Mouse (Mus musculus) lung, embryonic 16.5 days (tissue): ENCODE data around the gene Efhd1. TPM values are rescaled to one million over a fixed set of nuclear protein-coding genes. Genes with fewer than 3 reads are reported as not detected.

Experiments used
- ATAC-seq: fragments of 200-750 bp; cut with Nextera tagmentation; 2 replicates; pipeline ENCODE4 v1.8.0; 2017; ENCODE audit warnings: low read depth, mild to moderate bottlenecking, moderate library complexity
- H3K27ac ChIP-seq: fragments of 300-500 bp; sonication (generic); 2 replicates; pipeline ENCODE4 v1.5.1; 2014; ENCODE audit warnings: mild to moderate bottlenecking, control low read depth, low read length
- H3K27me3 ChIP-seq: fragments of 300-500 bp; sonication (generic); 2 replicates; pipeline ENCODE4 v1.6.1; 2014; ENCODE audit warnings: low read depth, low read length, mixed read lengths; ENCODE audit not compliant: control insufficient read depth, insufficient read depth
- H3K36me3 ChIP-seq: fragments of 300-500 bp; sonication (generic); 2 replicates; pipeline ENCODE4 v1.6.1; 2014; ENCODE audit warnings: low read length; ENCODE audit not compliant: control insufficient read depth, insufficient read depth
- H3K4me1 ChIP-seq: fragments of 300-500 bp; sonication (generic); replicated peaks from 2 replicates; pipeline ENCODE4 v1.6.1; 2014; ENCODE audit warnings: low read length, mixed read lengths; ENCODE audit not compliant: control insufficient read depth, insufficient read depth
- H3K4me2 ChIP-seq: fragments of 300-500 bp; sonication (generic); 2 replicates; pipeline ENCODE4 v1.6.1; 2014; ENCODE audit warnings: low read depth, low read length, control low read depth
- H3K4me3 ChIP-seq: fragments of 300-500 bp; sonication (generic); 2 replicates; pipeline ENCODE4 v1.5.1; 2014; ENCODE audit warnings: mild to moderate bottlenecking, low read length, control low read depth
- H3K9ac ChIP-seq: fragments of 300-500 bp; sonication (generic); 2 replicates; pipeline ENCODE4 v1.6.1; 2014; ENCODE audit warnings: low read length, control low read depth
- H3K9me3 ChIP-seq: fragments of 300-500 bp; sonication (generic); 2 replicates; pipeline ENCODE4 v1.6.1; 2016; ENCODE audit warnings: low read length; ENCODE audit not compliant: control insufficient read depth
- WGBS: fragments of 180-500 bp; shearing (Covaris S2); extraction: QIAGEN DNeasy Blood & Tissue Kit; methylation state at CpG from one replicate; pipeline ENCODE4 v1.1.7; 2014; 5-methylcytosine and 5-hydroxymethylcytosine counted together
- polyA plus RNA-seq: library from polyadenylated mRNA; unstranded; fragments of >200 nt; fragmentation: Nextera tagmentation; extraction: Ambion mirVana; gene quantifications from 2 replicates; pipeline ENCODE4 v1.2.1, GENCODE M21; 2015

Efhd1 gene
- polyA plus RNA-seq, 1 experiment from 2014 or later = 0.31 TPM

DNA sequence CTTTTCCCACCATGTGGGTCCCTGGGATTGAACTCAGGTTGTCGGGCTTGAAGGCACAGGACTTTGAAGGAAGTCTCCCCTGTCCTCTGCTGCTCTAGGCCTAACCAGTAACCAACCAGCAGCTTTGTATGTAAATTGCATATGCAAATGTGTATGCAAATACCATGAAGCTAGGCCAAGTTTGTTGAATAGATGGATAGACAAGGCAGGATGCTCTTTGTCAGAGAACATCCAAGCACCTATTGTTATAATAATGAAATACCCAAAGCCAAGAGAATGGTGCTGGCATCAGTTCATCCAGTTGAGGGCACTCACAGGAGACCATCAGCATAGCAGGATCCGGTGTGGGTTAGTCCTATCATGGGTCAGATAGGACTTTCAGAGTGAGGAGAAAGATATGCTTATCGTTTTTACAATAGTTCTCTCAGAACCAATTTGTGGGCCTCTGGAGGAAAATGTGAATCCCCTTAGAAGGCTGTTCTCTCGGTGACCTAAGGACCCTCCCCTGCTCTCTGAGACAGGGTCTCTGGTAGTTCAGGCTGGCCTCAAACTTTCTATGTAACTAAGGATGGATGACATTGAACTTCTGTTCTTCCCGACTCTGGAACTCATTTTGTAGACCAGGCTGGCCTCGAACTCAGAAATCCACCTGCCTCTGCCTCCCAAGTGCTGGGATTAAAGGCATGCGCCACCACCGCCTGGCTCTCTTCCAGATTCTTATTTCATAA is 49.8 kb downstream of the Efhd1 start:
- no peak overlapping the region for H3K27ac ChIP-seq
- WGBS = 87% methylated on average over 8 of the region's 8 CpGs
- H3K27me3 ChIP-seq = no peaks in the 10 kb centered on the region
- no peak overlapping the region for H3K4me3 ChIP-seq
- H3K9me3 ChIP-seq = no peaks in the 10 kb centered on the region
- no peak overlapping the region for H3K4me2 ChIP-seq
- ATAC-seq = no peak
- peaks cover 7% of the 10 kb centered on the region; the same call in 1 of the 2 replicates for H3K4me1 ChIP-seq
- no peaks in the 10 kb centered on the region for H3K36me3 ChIP-seq
- H3K9ac ChIP-seq = no peak overlapping the region

GRCm38 (mm10) chr1:87315431-87315830 is 51.3 kb downstream of the Efhd1 start:
- Histone ChIP-seq H3K9ac (no peak overlapping the region), H3K4me3 (no peak overlapping the region), H3K4me2 (no peak overlapping the region), H3K9me3 (peaks cover 7% of the 10 kb centered on the region), H3K27ac (no peak overlapping the region), H3K36me3 (no peaks in the 10 kb centered on the region), H3K27me3 (no peaks in the 10 kb centered on the region), H3K4me1 (peaks cover 7% of the 10 kb centered on the region; the same call in 1 of the 2 replicates)
- ATAC-seq = no peak
- WGBS = 90% methylated on average over 2 of the region's 2 CpGs

GRCm38 (mm10) chr1:87315894-87316293 is 51.7 kb downstream of the Efhd1 start:
- no peak for ATAC-seq

GRCm38 (mm10) chr1:87316672-87317071 is 52.5 kb downstream of the Efhd1 start:
- peak; percentile 49 for ATAC-seq
- Histone ChIP-seq H3K4me1 (peaks cover 7% of the 10 kb centered on the region; the same call in 1 of the 2 replicates), H3K4me3 (no peak overlapping the region), H3K27me3 (no peaks in the 10 kb centered on the region), H3K27ac (no peak overlapping the region), H3K36me3 (no peaks in the 10 kb centered on the region), H3K9me3 (peaks cover 15% of the 10 kb centered on the region), H3K4me2 (no peak overlapping the region), H3K9ac (no peak overlapping the region)
- 17% methylated on average over 3 of the region's 3 CpGs for WGBS

More at GRCm38 (mm10) chr1:87315894-87316293, 51.7 kb downstream of the Efhd1 start:
- no peaks in the 10 kb centered on the region for H3K36me3 ChIP-seq
- 41% methylated on average over 2 of the region's 2 CpGs for WGBS
- H3K9ac ChIP-seq = no peak overlapping the region
- H3K4me2 ChIP-seq = no peak overlapping the region
- no peak overlapping the region for H3K27ac ChIP-seq
- H3K4me3 ChIP-seq = no peak overlapping the region
- peaks cover 11% of the 10 kb centered on the region for H3K9me3 ChIP-seq
- H3K27me3 ChIP-seq = no peaks in the 10 kb centered on the region
- H3K4me1 ChIP-seq = peaks cover 7% of the 10 kb centered on the region; the same call in 1 of the 2 replicates

- H3K4me2 ChIP-seq = no peak overlapping the region
- ATAC-seq = no peak
- H3K4me3 ChIP-seq = no peak overlapping the region
- H3K36me3 ChIP-seq = no peaks in the 10 kb centered on the region
- H3K27me3 ChIP-seq = no peaks in the 10 kb centered on the region
- 0% methylated on average over 1 of the region's 1 CpGs for WGBS
- H3K4me1 ChIP-seq = peaks cover 7% of the 10 kb centered on the region; the same call in 1 of the 2 replicates
- H3K9me3 ChIP-seq = peaks cover 15% of the 10 kb centered on the region
- H3K27ac ChIP-seq = no peak overlapping the region
- H3K9ac ChIP-seq = no peak overlapping the region
These were observed 56.9 kb downstream of the Efhd1 start for GRCm38 (mm10) chr1:87321071-87321470.

GRCm38 (mm10) chr1:87322778-87323177 is 58.6 kb downstream of the Efhd1 start:
- Histone ChIP-seq H3K4me3 (no peak overlapping the region), H3K9ac (no peak overlapping the region), H3K36me3 (no peaks in the 10 kb centered on the region), H3K27ac (no peak overlapping the region), H3K4me2 (no peak overlapping the region), H3K9me3 (peaks cover 15% of the 10 kb centered on the region), H3K27me3 (no peaks in the 10 kb centered on the region), H3K4me1 (no peaks in the 10 kb centered on the region)
- 91% methylated on average over 3 of the region's 3 CpGs for WGBS
- no peak for ATAC-seq

- Histone ChIP-seq H3K27ac (no peak overlapping the region), H3K4me1 (peaks cover 6% of the 10 kb centered on the region; the same call in 1 of the 2 replicates), H3K9ac (no peak overlapping the region), H3K4me2 (no peak overlapping the region), H3K27me3 (no peaks in the 10 kb centered on the region), H3K9me3 (peaks cover 12% of the 10 kb centered on the region), H3K4me3 (no peak overlapping the region), H3K36me3 (no peaks in the 10 kb centered on the region)
- ATAC-seq = no peak
These were observed 60.5 kb downstream of the Efhd1 start for GRCm38 (mm10) chr1:87324649-87325048.

- peaks cover 6% of the 10 kb centered on the region; the same call in 1 of the 2 replicates for H3K4me1 ChIP-seq
- peak within 1 kb of the TSS; percentile 94 for H3K27ac ChIP-seq
- under 1% methylated on average over 33 of the region's 36 CpGs for WGBS
- H3K9me3 ChIP-seq = no peaks in the 10 kb centered on the region
- H3K4me3 ChIP-seq = peak within 1 kb of the TSS; percentile 83
- no peaks in the 10 kb centered on the region for H3K27me3 ChIP-seq
- peak within 1 kb of the TSS; percentile 82 for H3K4me2 ChIP-seq
- peak within 1 kb of the TSS; percentile 94 for H3K9ac ChIP-seq
- ATAC-seq = peak; percentile 98
- H3K36me3 ChIP-seq = peaks cover 2% of the 10 kb centered on the region; the same call in 1 of the 2 replicates
These were observed 62.6 kb downstream of the Efhd1 start, which contains the start of gene Gigyf2 for GRCm38 (mm10) chr1:87326742-87327163. TSS of gene Gigyf2 (plus strand) at chr1:87326998.

- Histone ChIP-seq H3K4me1 (peaks cover 6% of the 10 kb centered on the region; the same call in 1 of the 2 replicates), H3K27me3 (no peaks in the 10 kb centered on the region), H3K4me3 (peak overlapping the region; percentile 83), H3K36me3 (peaks cover 2% of the 10 kb centered on the region; the same call in 1 of the 2 replicates), H3K9me3 (no peaks in the 10 kb centered on the region), H3K4me2 (peak overlapping the region; percentile 82), H3K27ac (peak overlapping the region; percentile 94), H3K9ac (peak overlapping the region; percentile 94)
- WGBS = under 1% methylated on average over 48 of the region's 53 CpGs
- peak; percentile 81 for ATAC-seq
These were observed 63.1 kb downstream of the Efhd1 start for GRCm38 (mm10) chr1:87327165-87327861.
